Comparison of ENCODE assay signal across 15 mouse cellular contexts in genomic region chr14:54128334-54128733, GRCm38 (mm10).
DNase-seq lines count a peak whose midpoint lies in the region; ATAC-seq and TF ChIP-seq lines count a peak whose summit lies in the region.
"Had no signal": no experiment of that assay in that cellular context is flagged by ENCODE, and none has a peak within 500 bp of the region (broad histone marks: within the 10 kb centered on the region; RNA-seq: fewer than 3 reads in every experiment).

No protein-coding gene starts in this region.

- H3K27me3 ChIP-seq in intestine, postnatal 0 days (replicated peaks; ENCODE audit: control insufficient read depth, insufficient read depth, low read length) = no peaks in the 10 kb centered on the region
- no peaks in the 10 kb centered on the region for H3K27me3 ChIP-seq in intestine, embryonic 15.5 days (replicated peaks)
- no peaks in the 10 kb centered on the region for H3K27me3 ChIP-seq in liver, adult 2 months (ENCODE audit: control insufficient read depth, insufficient read depth, low read length)
- H3K27me3 ChIP-seq in liver, embryonic 11.5 days (replicated peaks; ENCODE audit: control insufficient read depth, insufficient read depth, low read length) = no peaks in the 10 kb centered on the region
- H3K27me3 ChIP-seq in hindbrain, embryonic 14.5 days (ENCODE audit: control insufficient read depth, insufficient read depth, low read length) = no peaks in the 10 kb centered on the region
- H3K27me3 ChIP-seq: embryonic facial prominence, embryonic 15.5 days; limb, embryonic 13.5 days had no signal

- H3K9me3 ChIP-seq in intestine, postnatal 0 days (ENCODE audit: control insufficient read depth) = no peaks in the 10 kb centered on the region
- no peaks in the 10 kb centered on the region for H3K9me3 ChIP-seq in intestine, embryonic 15.5 days
- H3K9me3 ChIP-seq in liver, embryonic 11.5 days (ENCODE audit: control insufficient read depth, low read length) = no peaks in the 10 kb centered on the region
- H3K9me3 ChIP-seq in hindbrain, embryonic 14.5 days (ENCODE audit: control insufficient read depth, low read length) = no peaks in the 10 kb centered on the region
- H3K9me3 ChIP-seq: embryonic facial prominence, embryonic 15.5 days; heart, embryonic 10.5 days; limb, embryonic 13.5 days had no signal

- no peak for TF ChIP-seq POLR2A in liver, adult 2 months (IDR thresholded peaks at IDR 0.05; ENCODE audit: extremely low read depth, insufficient read depth, low read length)

- peak; percentile 78 for DNase-seq in liver, adult 2 months (ENCODE audit: extremely low read depth, low read depth, low spot score)
- no peak for DNase-seq in liver, embryonic 11.5 days (ENCODE audit: low spot score)
- peak; percentile 79 for DNase-seq in NIH3T3 (ENCODE audit: low read depth)
- DNase-seq in lung, postnatal 14 days = no peak
- no peak for DNase-seq in hindbrain, embryonic 14.5 days (ENCODE audit: low spot score)
- DNase-seq: cerebellum, adult 2 months; cerebellum, postnatal 36 days; gastrocnemius, postnatal 25 days; thymus, adult 2 months had no signal

- H3K79me2 ChIP-seq in liver, adult 2 months (ENCODE audit: control insufficient read depth, insufficient read depth, low read length) = no peaks in the 10 kb centered on the region

- no peaks in the 10 kb centered on the region for H3K36me3 ChIP-seq in intestine, postnatal 0 days (ENCODE audit: control insufficient read depth, insufficient read depth)
- H3K36me3 ChIP-seq in intestine, embryonic 15.5 days = no peaks in the 10 kb centered on the region
- H3K36me3 ChIP-seq in liver, adult 2 months (ENCODE audit: control insufficient read depth, insufficient read depth, low read length) = no peaks in the 10 kb centered on the region
- H3K36me3 ChIP-seq in liver, embryonic 11.5 days (ENCODE audit: control insufficient read depth, insufficient read depth, low read length) = no peaks in the 10 kb centered on the region
- no peaks in the 10 kb centered on the region for H3K36me3 ChIP-seq in hindbrain, embryonic 14.5 days (replicated peaks; ENCODE audit: control insufficient read depth, insufficient read depth)
- H3K36me3 ChIP-seq: embryonic facial prominence, embryonic 15.5 days; heart, embryonic 10.5 days; limb, embryonic 13.5 days had no signal

- H3K9ac ChIP-seq in intestine, postnatal 0 days (ENCODE audit: low read depth, low read length) = no peak overlapping the region
- H3K9ac ChIP-seq in intestine, embryonic 15.5 days = no peak overlapping the region
- no peak overlapping the region for H3K9ac ChIP-seq in liver, adult 2 months (ENCODE audit: low read depth, low read length)
- no peak overlapping the region for H3K9ac ChIP-seq in liver, embryonic 11.5 days (ENCODE audit: low read depth, low read length)
- H3K9ac ChIP-seq in hindbrain, embryonic 14.5 days = no peak overlapping the region
- H3K9ac ChIP-seq: embryonic facial prominence, embryonic 15.5 days; limb, embryonic 13.5 days had no signal

- no peaks in the 10 kb centered on the region for H3K4me1 ChIP-seq in intestine, postnatal 0 days (replicated peaks; ENCODE audit: control insufficient read depth, insufficient read depth, low read length)
- no peaks in the 10 kb centered on the region for H3K4me1 ChIP-seq in intestine, embryonic 15.5 days (replicated peaks)
- peaks cover 9% of the 10 kb centered on the region; the same call in 1 of the 2 replicates for H3K4me1 ChIP-seq in liver, adult 2 months (ENCODE audit: control insufficient read depth, insufficient read depth, low read length)
- H3K4me1 ChIP-seq in liver, embryonic 11.5 days (replicated peaks; ENCODE audit: control insufficient read depth, insufficient read depth, low read length) = no peaks in the 10 kb centered on the region
- peaks cover 2% of the 10 kb centered on the region; the same call in 1 of the 2 replicates for H3K4me1 ChIP-seq in hindbrain, embryonic 14.5 days (replicated peaks; ENCODE audit: control insufficient read depth, insufficient read depth, low read length)
- H3K4me1 ChIP-seq: embryonic facial prominence, embryonic 15.5 days had no signal

- TF ChIP-seq CTCF in intestine, postnatal 0 days (IDR thresholded peaks at IDR 0.05; ENCODE audit: low read depth) = no peak
- TF ChIP-seq CTCF in liver, adult 2 months (IDR thresholded peaks at IDR 0.05; ENCODE audit: low read depth, low read length) = no peak

- no peak overlapping the region for H3K27ac ChIP-seq in intestine, postnatal 0 days (ENCODE audit: low read depth, low read length)
- no peak overlapping the region for H3K27ac ChIP-seq in intestine, embryonic 15.5 days
- no peak overlapping the region for H3K27ac ChIP-seq in liver, adult 2 months (replicated peaks; ENCODE audit: insufficient read depth, low read depth, low read length)
- no peak overlapping the region for H3K27ac ChIP-seq in liver, embryonic 11.5 days (ENCODE audit: low read depth, low read length)
- H3K27ac ChIP-seq in hindbrain, embryonic 14.5 days = no peak overlapping the region
- H3K27ac ChIP-seq: embryonic facial prominence, embryonic 15.5 days; heart, embryonic 10.5 days; limb, embryonic 13.5 days had no signal

- WGBS in intestine, postnatal 0 days = 50% methylated on average over 4 of the region's 4 CpGs
- 60% methylated on average over 4 of the region's 4 CpGs for WGBS in intestine, embryonic 15.5 days
- 18% methylated on average over 4 of the region's 4 CpGs for WGBS in liver, adult 2 months
- WGBS in liver, embryonic 11.5 days = 63% methylated on average over 4 of the region's 4 CpGs
- WGBS in hindbrain, embryonic 14.5 days = 84% methylated on average over 4 of the region's 4 CpGs

- no peak overlapping the region for H3K4me3 ChIP-seq in intestine, postnatal 0 days (ENCODE audit: low read depth, low read length)
- H3K4me3 ChIP-seq in intestine, embryonic 15.5 days (replicated peaks) = no peak overlapping the region
- H3K4me3 ChIP-seq in liver, adult 2 months (ENCODE audit: insufficient read depth, low read depth, low read length) = no peak overlapping the region
- H3K4me3 ChIP-seq in liver, embryonic 11.5 days (ENCODE audit: low read depth, low read length) = no peak overlapping the region
- no peak overlapping the region for H3K4me3 ChIP-seq in hindbrain, embryonic 14.5 days (replicated peaks; ENCODE audit: low read length)
- H3K4me3 ChIP-seq: embryonic facial prominence, embryonic 15.5 days; heart, embryonic 10.5 days; limb, embryonic 13.5 days had no signal

- ATAC-seq in intestine, postnatal 0 days = peak; percentile 60
- ATAC-seq in intestine, embryonic 15.5 days = no peak
- ATAC-seq in liver, embryonic 11.5 days (replicated peaks; ENCODE audit: low FRiP score) = no peak
- no peak for ATAC-seq in hindbrain, embryonic 14.5 days (ENCODE audit: low FRiP score)
- ATAC-seq: CD4-positive, CD25-positive, alpha-beta regulatory T cell, adult 4 months had no signal

- no peak overlapping the region for H3K4me2 ChIP-seq in intestine, postnatal 0 days (replicated peaks; ENCODE audit: low read depth)
- no peak overlapping the region for H3K4me2 ChIP-seq in intestine, embryonic 15.5 days (replicated peaks)
- H3K4me2 ChIP-seq in liver, embryonic 11.5 days = no peak overlapping the region
- no peak overlapping the region for H3K4me2 ChIP-seq in hindbrain, embryonic 14.5 days (replicated peaks)
- H3K4me2 ChIP-seq: embryonic facial prominence, embryonic 15.5 days; limb, embryonic 13.5 days had no signal

Comparison
In these comparisons a context has a peak if more than half of its experiments do, and no peak if none do; other contexts are left out.
1. DNase-seq: peak in liver, adult 2 months (single experiment) and NIH3T3 (single experiment); none in liver, embryonic 11.5 days (single experiment), lung, postnatal 14 days (single experiment) and hindbrain, embryonic 14.5 days (single experiment).